Mouse (Mus musculus) forebrain, embryonic 15.5 days (tissue): ENCODE data around the gene Fars2. TPM values are rescaled to one million over a fixed set of nuclear protein-coding genes. Genes with fewer than 3 reads are reported as not detected.

Source experiments
- ATAC-seq: fragments of 200-750 bp; cut with Nextera tagmentation; replicated peaks from 2 replicates; pipeline ENCODE4 v1.8.0; 2017; ENCODE audit warnings: mild to moderate bottlenecking, moderate TSS enrichment, moderate library complexity
- H3K27ac ChIP-seq: fragments of 300-500 bp; sonication (generic); replicated peaks from 2 replicates; pipeline ENCODE4 v1.5.1; 2015; ENCODE audit warnings: mild to moderate bottlenecking, inconsistent platforms
- H3K27me3 ChIP-seq: fragments of 300-500 bp; sonication (generic); 2 replicates; pipeline ENCODE4 v1.6.1; 2015; ENCODE audit warnings: inconsistent platforms
- H3K36me3 ChIP-seq: fragments of 300-500 bp; sonication (generic); 2 replicates; pipeline ENCODE4 v1.6.1; 2015; ENCODE audit warnings: mild to moderate bottlenecking, inconsistent platforms
- H3K4me1 ChIP-seq: fragments of 300-500 bp; sonication (generic); 2 replicates; pipeline ENCODE4 v1.6.1; 2015; ENCODE audit warnings: inconsistent platforms
- H3K4me2 ChIP-seq: fragments of 300-500 bp; sonication (generic); replicated peaks from 2 replicates; pipeline ENCODE4 v1.6.1; 2015; ENCODE audit warnings: mild to moderate bottlenecking, inconsistent platforms
- H3K4me3 ChIP-seq: fragments of 300-500 bp; sonication (generic); 2 replicates; pipeline ENCODE4 v1.5.1; 2015; ENCODE audit warnings: mild to moderate bottlenecking, inconsistent platforms
- H3K9ac ChIP-seq: fragments of 300-500 bp; sonication (generic); replicated peaks from 2 replicates; pipeline ENCODE4 v1.6.1; 2015; ENCODE audit warnings: mild to moderate bottlenecking, inconsistent platforms
- H3K9me3 ChIP-seq: fragments of 300-500 bp; sonication (generic); 2 replicates; pipeline ENCODE4 v1.6.1; 2016; ENCODE audit warnings: inconsistent platforms
- WGBS: fragments of 180-500 bp; shearing (Covaris S2); methylation state at CpG from one replicate; pipeline ENCODE4 v1.1.7; 2015; ENCODE audit warnings: mixed read lengths; 5-methylcytosine and 5-hydroxymethylcytosine counted together
- polyA plus RNA-seq: library from polyadenylated mRNA; unstranded; fragments of >200 nt; fragmentation: Nextera tagmentation; extraction: Ambion mirVana; gene quantifications from 2 replicates; pipeline ENCODE4 v1.2.1, GENCODE M21; 2015

Gene Fars2
- polyA plus RNA-seq, 1 experiment from 2014 or later, result 36.5 TPM

GRCm38 (mm10) chr13:36623556-36623955 is 506.3 kb downstream of the Fars2 start:
- no peak overlapping the region for H3K27ac ChIP-seq
- H3K9ac ChIP-seq, result no peak overlapping the region
- no peak for ATAC-seq
- H3K9me3 ChIP-seq, result no peaks in the 10 kb centered on the region
- H3K4me2 ChIP-seq, result no peak overlapping the region
- H3K27me3 ChIP-seq, result no peaks in the 10 kb centered on the region
- H3K4me1 ChIP-seq, result no peaks in the 10 kb centered on the region
- H3K4me3 ChIP-seq, result no peak overlapping the region
- no peaks in the 10 kb centered on the region for H3K36me3 ChIP-seq
- WGBS, result 85% methylated on average over 1 of the region's 1 CpGs

- ATAC-seq, result no peak
- Histone ChIP-seq H3K36me3 (no peaks in the 10 kb centered on the region), H3K27ac (no peak overlapping the region), H3K4me2 (no peak overlapping the region), H3K4me1 (no peaks in the 10 kb centered on the region), H3K4me3 (no peak overlapping the region), H3K9ac (no peak overlapping the region), H3K27me3 (no peaks in the 10 kb centered on the region), H3K9me3 (no peaks in the 10 kb centered on the region)
- 87% methylated on average over 1 of the region's 1 CpGs for WGBS
Measured at GRCm38 (mm10) chr13:36629154-36629553, 511.9 kb downstream of the Fars2 start.

- Histone ChIP-seq H3K27ac (no peak overlapping the region), H3K4me2 (no peak overlapping the region), H3K27me3 (no peaks in the 10 kb centered on the region), H3K36me3 (no peaks in the 10 kb centered on the region), H3K9ac (no peak overlapping the region), H3K9me3 (no peaks in the 10 kb centered on the region), H3K4me3 (no peak overlapping the region), H3K4me1 (no peaks in the 10 kb centered on the region)
- no peak for ATAC-seq
- 53% methylated on average over 7 of the region's 7 CpGs for WGBS
Measured at GRCm38 (mm10) chr13:36648257-36648656, 531.0 kb downstream of the Fars2 start.

- H3K27ac ChIP-seq, result no peak overlapping the region
- H3K4me2 ChIP-seq, result no peak overlapping the region
- H3K9ac ChIP-seq, result no peak overlapping the region
- no peaks in the 10 kb centered on the region for H3K9me3 ChIP-seq
- H3K27me3 ChIP-seq, result no peaks in the 10 kb centered on the region
- ATAC-seq, result no peak
- WGBS, result 84% methylated on average over 3 of the region's 3 CpGs
- H3K36me3 ChIP-seq, result no peaks in the 10 kb centered on the region
- no peak overlapping the region for H3K4me3 ChIP-seq
- no peaks in the 10 kb centered on the region for H3K4me1 ChIP-seq
Measured at GRCm38 (mm10) chr13:36654251-36654650, 537.0 kb downstream of the Fars2 start.

GRCm38 (mm10) chr13:36679345-36679744 is 562.1 kb downstream of the Fars2 start:
- 63% methylated on average over 1 of the region's 1 CpGs for WGBS
- H3K27me3 ChIP-seq, result no peaks in the 10 kb centered on the region
- no peak for ATAC-seq

GRCm38 (mm10) chr13:36680690-36681355 is 563.6 kb downstream of the Fars2 start:
- Histone ChIP-seq H3K27me3 (no peaks in the 10 kb centered on the region), H3K9me3 (no peaks in the 10 kb centered on the region), H3K4me2 (no peak overlapping the region), H3K4me1 (no peaks in the 10 kb centered on the region), H3K4me3 (no peak overlapping the region), H3K36me3 (no peaks in the 10 kb centered on the region), H3K9ac (no peak overlapping the region), H3K27ac (no peak overlapping the region)
- no peak for ATAC-seq
- WGBS, result 91% methylated on average over 8 of the region's 8 CpGs

More at GRCm38 (mm10) chr13:36679345-36679744, 562.1 kb downstream of the Fars2 start:
- Histone ChIP-seq H3K4me1 (no peaks in the 10 kb centered on the region), H3K36me3 (no peaks in the 10 kb centered on the region), H3K4me3 (no peak overlapping the region), H3K9me3 (no peaks in the 10 kb centered on the region), H3K27ac (no peak overlapping the region), H3K9ac (no peak overlapping the region), H3K4me2 (no peak overlapping the region)

- H3K27me3 ChIP-seq, result no peaks in the 10 kb centered on the region
- no peak overlapping the region for H3K9ac ChIP-seq
- WGBS, result 79% methylated on average over 4 of the region's 4 CpGs
- no peak overlapping the region for H3K4me3 ChIP-seq
- H3K4me1 ChIP-seq, result no peaks in the 10 kb centered on the region
- H3K4me2 ChIP-seq, result no peak overlapping the region
- no peaks in the 10 kb centered on the region for H3K36me3 ChIP-seq
- H3K9me3 ChIP-seq, result no peaks in the 10 kb centered on the region
- ATAC-seq, result no peak
- no peak overlapping the region for H3K27ac ChIP-seq
Measured at GRCm38 (mm10) chr13:36683581-36683980, 566.4 kb downstream of the Fars2 start.

GRCm38 (mm10) chr13:36695516-36696201 is 578.4 kb downstream of the Fars2 start:
- 63% methylated on average over 7 of the region's 7 CpGs for WGBS

GRCm38 (mm10) chr13:36696351-36696771 is 579.1 kb downstream of the Fars2 start:
- H3K27me3 ChIP-seq, result no peaks in the 10 kb centered on the region
- no peak overlapping the region for H3K9ac ChIP-seq
- no peaks in the 10 kb centered on the region for H3K36me3 ChIP-seq
- no peak overlapping the region for H3K27ac ChIP-seq
- no peaks in the 10 kb centered on the region for H3K9me3 ChIP-seq
- H3K4me3 ChIP-seq, result no peak overlapping the region
- H3K4me2 ChIP-seq, result no peak overlapping the region
- no peaks in the 10 kb centered on the region for H3K4me1 ChIP-seq
- ATAC-seq, result no peak
- WGBS, result 90% methylated on average over 8 of the region's 8 CpGs

More at GRCm38 (mm10) chr13:36695516-36696201, 578.4 kb downstream of the Fars2 start:
- H3K9me3 ChIP-seq, result no peaks in the 10 kb centered on the region
- H3K4me3 ChIP-seq, result no peak overlapping the region
- H3K4me1 ChIP-seq, result no peaks in the 10 kb centered on the region
- H3K27me3 ChIP-seq, result no peaks in the 10 kb centered on the region
- H3K9ac ChIP-seq, result no peak overlapping the region
- ATAC-seq, result no peak
- H3K27ac ChIP-seq, result no peak overlapping the region
- H3K4me2 ChIP-seq, result no peak overlapping the region
- no peaks in the 10 kb centered on the region for H3K36me3 ChIP-seq

GRCm38 (mm10) chr13:36707088-36707690 is 590.0 kb downstream of the Fars2 start:
- 43% methylated on average over 3 of the region's 3 CpGs for WGBS
- no peaks in the 10 kb centered on the region for H3K9me3 ChIP-seq
- ATAC-seq, result no peak
- H3K4me1 ChIP-seq, result no peaks in the 10 kb centered on the region
- H3K4me2 ChIP-seq, result no peak overlapping the region
- H3K4me3 ChIP-seq, result no peak overlapping the region
- no peaks in the 10 kb centered on the region for H3K36me3 ChIP-seq
- H3K27ac ChIP-seq, result no peak overlapping the region
- no peaks in the 10 kb centered on the region for H3K27me3 ChIP-seq
- no peak overlapping the region for H3K9ac ChIP-seq

GRCm38 (mm10) chr13:36714101-36714500 is 596.9 kb downstream of the Fars2 start:
- H3K27ac ChIP-seq, result no peak overlapping the region
- no peak overlapping the region for H3K4me2 ChIP-seq
- 74% methylated on average over 2 of the region's 2 CpGs for WGBS
- H3K36me3 ChIP-seq, result no peaks in the 10 kb centered on the region
- no peaks in the 10 kb centered on the region for H3K4me1 ChIP-seq
- ATAC-seq, result no peak
- H3K9me3 ChIP-seq, result no peaks in the 10 kb centered on the region
- no peak overlapping the region for H3K4me3 ChIP-seq
- H3K27me3 ChIP-seq, result no peaks in the 10 kb centered on the region
- H3K9ac ChIP-seq, result no peak overlapping the region

- WGBS, result 56% methylated on average over 2 of the region's 2 CpGs
- Histone ChIP-seq H3K4me3 (no peak overlapping the region), H3K4me1 (no peaks in the 10 kb centered on the region), H3K27me3 (peaks cover 1% of the 10 kb centered on the region; the same call in 1 of the 2 replicates), H3K27ac (no peak overlapping the region), H3K36me3 (no peaks in the 10 kb centered on the region), H3K4me2 (no peak overlapping the region), H3K9ac (no peak overlapping the region), H3K9me3 (no peaks in the 10 kb centered on the region)
- peak; percentile 85 for ATAC-seq
Measured at GRCm38 (mm10) chr13:36716708-36717107, 599.5 kb downstream of the Fars2 start.
